Mouse (Mus musculus) C2C12 (cell line): ENCODE results near the gene Ankrd52. TPM values are rescaled to one million over a fixed set of nuclear protein-coding genes. Genes with fewer than 3 reads are reported as not detected.

Source experiments
- H3K27me3 ChIP-seq: one replicate; pipeline ENCODE4 v1.6.1; 2011; ENCODE audit not compliant: control insufficient read depth, insufficient read depth, insufficient read length
- H3K36me3 ChIP-seq: one replicate; pipeline ENCODE4 v1.6.1; 2011; ENCODE audit not compliant: control insufficient read depth, insufficient read depth
- H3K4me3 ChIP-seq: one replicate; pipeline ENCODE4 v1.5.1; 2011; ENCODE audit warnings: mild to moderate bottlenecking, control low read depth; ENCODE audit not compliant: poor library complexity, insufficient read depth, severe bottlenecking
- H3K79me2 ChIP-seq: one replicate; pipeline ENCODE4 v1.6.1; 2011; ENCODE audit not compliant: control insufficient read depth, insufficient read depth
- H3K79me3 ChIP-seq: one replicate; pipeline ENCODE4 v1.6.1; 2011; ENCODE audit warnings: low read depth, control low read depth
- H3ac ChIP-seq: one replicate; pipeline ENCODE3; 2011; ENCODE audit warnings: low read depth; ENCODE audit not compliant: control insufficient read depth, insufficient read length
- CEBPB ChIP-seq: IDR thresholded peaks from one replicate; pipeline ENCODE4 v1.6.1; 2011; ENCODE audit warnings: low read depth, mild to moderate bottlenecking, control low read depth, moderate library complexity
- CTCF ChIP-seq: IDR thresholded peaks from one replicate; pipeline ENCODE4 v1.5.1; 2011; ENCODE audit not compliant: control insufficient read depth, insufficient read depth, insufficient read length
- FOSL1 ChIP-seq: IDR thresholded peaks from one replicate; pipeline ENCODE4 v1.8.0; 2011; ENCODE audit warnings: mild to moderate bottlenecking, low read length; ENCODE audit not compliant: poor library complexity, insufficient read depth, severe bottlenecking
- MAX ChIP-seq: IDR thresholded peaks from one replicate; pipeline ENCODE4 v1.6.1; 2011; ENCODE audit warnings: mild to moderate bottlenecking, control low read depth
- MYOD1 ChIP-seq: IDR thresholded peaks from one replicate; pipeline ENCODE4 v1.6.1; 2011; ENCODE audit warnings: low read depth; ENCODE audit not compliant: control insufficient read depth, insufficient read length
- MYOG ChIP-seq: IDR thresholded peaks from one replicate; pipeline ENCODE4 v1.6.1; 2011; ENCODE audit not compliant: control insufficient read depth, insufficient read length; ENCODE audit errors: extremely low read depth
- USF1 ChIP-seq: IDR thresholded peaks from one replicate; pipeline ENCODE4 v1.6.1; 2011; ENCODE audit warnings: low read depth, mild to moderate bottlenecking, control low read depth, moderate library complexity
- polyA plus RNA-seq: library from polyadenylated mRNA; unstranded; fragments of >200 nt; fragmentation: generic; extraction: Trizol; gene quantifications from one replicate; pipeline ENCODE4 v1.2.1, GENCODE M21; 2012; ENCODE audit warnings: missing spikeins

The Ankrd52 gene
- polyA plus RNA-seq, 1 experiment, result 35.9 TPM

DNA sequence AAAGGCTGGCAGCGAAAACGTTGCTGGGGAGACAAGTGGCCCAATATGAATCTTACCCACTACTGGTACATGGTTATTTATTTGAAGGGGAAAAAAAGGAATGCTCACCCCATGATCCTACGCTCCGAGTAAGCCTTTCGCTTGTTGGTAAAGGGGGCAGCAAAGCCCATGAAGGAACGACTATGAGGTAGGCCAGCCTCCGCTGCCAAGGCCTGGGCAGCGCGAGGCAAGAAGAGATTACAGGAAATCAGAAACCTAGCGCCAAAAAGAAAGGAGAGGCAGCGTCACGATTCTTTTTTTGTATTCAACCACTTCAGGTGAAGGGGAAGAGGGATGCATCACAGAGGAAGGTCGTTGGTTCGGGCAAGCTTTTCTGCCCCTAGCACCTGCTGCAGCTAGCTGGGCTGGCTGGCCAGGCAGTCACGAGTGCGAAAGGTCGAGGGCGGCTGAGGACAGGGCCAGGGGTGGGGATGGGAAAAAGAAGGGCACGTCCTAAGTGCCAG lies 9.0 kb upstream of the Ankrd52 start:
- H3ac ChIP-seq, result peak overlapping the region; percentile 83
- TF ChIP-seq MAX (no peak), CTCF (no peak), CEBPB (no peak), USF1 (no peak), MYOG (no peak)
- H3K36me3 ChIP-seq, result peaks cover 25% of the 10 kb centered on the region
- H3K27me3 ChIP-seq, result no peaks in the 10 kb centered on the region
- peak overlapping the region; percentile 42 for H3K4me3 ChIP-seq
- H3K79me3 ChIP-seq, result no peaks in the 10 kb centered on the region
- no peaks in the 10 kb centered on the region for H3K79me2 ChIP-seq

DNA sequence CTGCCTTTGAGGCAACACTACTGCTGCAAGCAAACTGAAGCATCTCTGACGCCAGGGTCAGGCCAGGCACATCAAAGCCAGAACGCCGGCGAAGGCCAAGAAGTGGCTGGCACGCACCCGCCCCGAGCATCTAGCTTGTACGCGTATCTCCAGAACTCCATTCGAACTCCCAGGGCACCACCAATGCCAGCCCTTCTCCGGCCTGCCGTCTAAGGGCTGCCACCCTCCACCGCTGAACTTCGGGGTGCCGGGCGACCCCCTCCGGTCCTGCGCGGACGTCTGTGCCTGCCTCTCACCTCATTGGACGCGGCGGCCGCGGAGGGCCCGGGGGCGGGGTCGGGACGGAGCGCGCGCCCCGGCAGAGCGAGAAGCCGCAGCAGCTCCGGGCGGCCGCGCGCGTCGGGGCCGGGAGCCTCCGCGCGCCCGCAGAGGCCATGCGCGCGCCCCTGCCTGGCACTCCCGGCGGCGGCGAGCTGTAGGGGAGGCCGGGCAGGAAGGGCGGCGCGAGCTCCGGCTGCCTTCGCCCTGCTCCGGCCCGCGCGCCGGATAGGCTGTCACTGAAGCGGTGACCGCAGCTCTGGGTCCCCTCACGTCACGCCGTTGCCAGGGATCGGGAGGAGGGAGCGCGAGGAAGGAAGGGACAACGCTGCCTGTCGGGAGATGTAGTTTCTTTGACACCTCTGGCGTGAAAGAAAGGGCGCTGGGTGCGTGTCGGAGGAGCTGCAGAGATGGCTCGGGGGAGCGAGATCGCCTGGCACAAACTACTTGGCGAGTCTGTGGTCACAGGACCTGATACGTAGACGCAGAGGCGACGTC lies 8.3 kb upstream of the Ankrd52 start, which contains the start of gene Coq10a:
Gene Coq10a (minus strand): TSS at position 596 of the 816 bp plus-strand sequence.
- no peaks in the 10 kb centered on the region for H3K79me3 ChIP-seq
- H3K27me3 ChIP-seq, result no peaks in the 10 kb centered on the region
- peak within 1 kb of the TSS; percentile 42 for H3K4me3 ChIP-seq
- no peaks in the 10 kb centered on the region for H3K79me2 ChIP-seq
- TF ChIP-seq FOSL1 (no peak), USF1 (peak; percentile 14), MAX (peak; percentile 76)
- peak within 1 kb of the TSS; percentile 83 for H3ac ChIP-seq
- H3K36me3 ChIP-seq, result peaks cover 19% of the 10 kb centered on the region

DNA sequence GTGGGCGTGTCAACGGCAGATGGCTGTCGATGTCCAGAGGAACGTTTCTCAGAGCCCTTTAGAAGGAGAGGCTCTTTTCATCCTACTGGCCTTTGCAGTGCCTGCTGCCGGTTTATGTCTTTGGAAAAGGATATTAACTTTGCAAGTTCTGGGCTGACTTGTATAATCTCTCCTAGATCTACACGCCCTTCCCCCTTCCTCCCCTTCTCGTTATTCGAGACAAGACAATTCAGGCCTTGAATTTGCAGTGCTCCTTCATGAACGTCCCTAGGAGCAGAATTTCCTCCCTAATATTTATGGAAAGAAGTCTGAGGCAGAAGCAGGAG lies 7.7 kb upstream of the Ankrd52 start:
- no peaks in the 10 kb centered on the region for H3K79me2 ChIP-seq
- TF ChIP-seq MYOD1, result no peak
- TF ChIP-seq FOSL1, result no peak
- TF ChIP-seq CEBPB, result no peak
- no peak for TF ChIP-seq CTCF
- no peak for TF ChIP-seq USF1
- TF ChIP-seq MAX, result no peak
- no peak for TF ChIP-seq MYOG
- H3K36me3 ChIP-seq, result peaks cover 13% of the 10 kb centered on the region
- H3K27me3 ChIP-seq, result no peaks in the 10 kb centered on the region
- peak overlapping the region; percentile 42 for H3K4me3 ChIP-seq
- peak overlapping the region; percentile 59 for H3ac ChIP-seq
- no peaks in the 10 kb centered on the region for H3K79me3 ChIP-seq

DNA sequence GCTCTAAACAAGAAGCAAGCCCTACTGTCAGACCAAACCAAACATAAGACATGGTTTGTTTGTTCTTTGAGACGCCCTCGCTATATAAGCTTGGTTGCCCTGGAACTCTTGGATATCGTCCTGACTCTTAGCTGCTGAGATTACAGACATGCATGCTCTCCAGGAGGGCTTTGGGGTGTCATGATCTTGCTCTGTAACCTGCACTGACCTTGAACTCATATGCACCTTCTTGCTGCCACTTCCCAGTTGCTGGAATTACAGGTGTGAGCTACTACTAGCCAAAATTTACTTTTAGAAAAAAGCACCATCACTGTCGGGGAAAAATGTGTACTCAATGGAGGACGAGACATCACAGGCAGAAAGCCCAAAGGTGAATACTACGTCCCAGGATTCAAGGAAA lies 7.3 kb upstream of the Ankrd52 start:
- H3ac ChIP-seq, result no peak overlapping the region
- no peaks in the 10 kb centered on the region for H3K79me3 ChIP-seq
- peaks cover 9% of the 10 kb centered on the region for H3K36me3 ChIP-seq
- no peaks in the 10 kb centered on the region for H3K79me2 ChIP-seq
- no peak for TF ChIP-seq MYOG
- no peak for TF ChIP-seq MYOD1
- TF ChIP-seq CTCF, result no peak
- TF ChIP-seq FOSL1, result no peak
- no peak for TF ChIP-seq USF1
- H3K27me3 ChIP-seq, result no peaks in the 10 kb centered on the region
- H3K4me3 ChIP-seq, result no peak overlapping the region

DNA sequence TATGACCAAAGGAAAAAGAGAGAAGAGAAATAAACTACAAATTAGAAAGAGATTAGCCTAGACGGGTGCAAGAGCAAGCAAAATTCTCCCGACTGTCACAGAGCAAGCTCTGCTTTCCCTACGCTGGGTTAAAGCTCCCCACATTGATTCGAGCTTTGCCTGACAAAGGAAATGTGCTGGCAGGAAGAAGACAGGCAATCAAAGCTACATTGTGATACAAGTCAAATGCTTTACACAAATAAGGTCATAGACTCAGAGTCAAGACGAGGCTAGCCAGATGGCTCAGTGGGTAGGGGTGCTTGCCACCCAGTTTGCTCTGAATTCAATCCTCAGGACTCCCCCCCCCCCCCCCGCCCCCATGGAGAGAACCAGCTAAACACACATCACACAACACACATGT lies 6.9 kb upstream of the Ankrd52 start:
- no peak overlapping the region for H3K4me3 ChIP-seq
- no peaks in the 10 kb centered on the region for H3K27me3 ChIP-seq
- H3K36me3 ChIP-seq, result peaks cover 5% of the 10 kb centered on the region
- no peak overlapping the region for H3ac ChIP-seq
- H3K79me2 ChIP-seq, result no peaks in the 10 kb centered on the region
- TF ChIP-seq MAX, result no peak
- no peak for TF ChIP-seq MYOD1
- no peak for TF ChIP-seq FOSL1
- no peak for TF ChIP-seq USF1
- TF ChIP-seq CTCF, result no peak
- TF ChIP-seq CEBPB, result no peak
- no peak for TF ChIP-seq MYOG
- H3K79me3 ChIP-seq, result no peaks in the 10 kb centered on the region

DNA sequence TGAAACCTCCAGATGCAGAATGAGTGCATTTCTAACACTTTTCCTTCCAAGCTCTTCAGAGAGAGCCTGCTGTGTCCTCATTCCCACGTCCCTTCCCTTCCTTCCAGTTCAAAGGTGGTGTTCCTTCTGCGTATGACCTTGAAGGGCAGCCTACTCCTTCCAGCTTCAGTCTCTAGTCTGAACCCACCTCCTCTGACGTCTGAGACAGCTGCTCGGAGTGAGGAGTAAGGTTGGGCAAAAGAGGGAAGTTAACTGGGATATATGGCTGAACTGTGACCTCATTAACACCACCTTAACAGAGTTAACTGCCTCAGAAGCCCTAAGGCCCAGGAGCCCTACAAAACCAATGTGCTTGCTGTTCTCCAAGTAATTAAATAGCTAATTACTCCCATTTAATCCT lies 6.3 kb upstream of the Ankrd52 start:
- H3K79me2 ChIP-seq, result no peaks in the 10 kb centered on the region
- H3K4me3 ChIP-seq, result no peak overlapping the region
- H3K36me3 ChIP-seq, result no peaks in the 10 kb centered on the region
- H3K79me3 ChIP-seq, result no peaks in the 10 kb centered on the region
- H3K27me3 ChIP-seq, result no peaks in the 10 kb centered on the region
- TF ChIP-seq MYOG (no peak), MAX (no peak), CTCF (no peak), CEBPB (no peak), FOSL1 (no peak), MYOD1 (no peak), USF1 (no peak)
- no peak overlapping the region for H3ac ChIP-seq
